Mouse (Mus musculus): Measurements from ENCODE around the gene Kalrn.

The Kalrn gene

DNA sequence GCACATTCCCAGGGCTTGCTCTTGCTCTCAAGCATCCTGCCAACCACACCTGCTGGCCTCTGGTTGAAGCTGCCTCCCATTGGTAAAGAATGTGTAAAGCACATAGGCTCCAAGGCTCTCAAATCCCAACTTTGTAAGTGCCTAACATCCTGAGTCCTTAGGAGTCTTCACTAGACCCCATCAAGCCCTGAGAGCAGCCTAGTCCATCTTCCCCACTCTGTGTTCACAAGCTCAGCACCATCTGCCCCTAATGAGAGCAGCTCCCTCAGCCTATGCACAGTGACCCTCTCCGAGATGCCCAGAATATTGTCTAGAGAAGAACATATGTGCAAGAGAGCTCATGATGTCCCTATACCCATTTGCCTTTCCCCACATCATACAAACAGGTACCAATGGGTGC lies 78.6 kb downstream of the Kalrn start:
- DNase-seq (ENCODE audit: low read depth): no peak

DNA sequence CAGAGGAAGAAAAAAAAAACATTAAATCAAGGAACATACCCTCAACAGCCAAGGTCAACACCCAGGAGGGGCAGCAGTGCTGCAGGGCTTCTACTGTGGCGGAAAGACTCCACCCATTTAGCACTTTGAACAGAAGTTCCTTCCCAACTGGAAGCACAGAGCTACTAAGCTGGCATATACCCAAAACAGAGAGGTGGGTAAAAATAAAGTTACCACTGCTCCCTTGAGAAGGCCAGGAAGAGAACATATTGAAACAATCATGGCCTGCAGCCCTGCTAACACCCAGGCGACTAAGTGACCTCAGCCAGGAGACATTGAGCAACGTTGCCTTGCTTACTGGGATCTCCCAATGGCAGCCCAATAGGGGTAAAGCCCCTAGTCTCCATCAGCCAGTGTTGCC lies 79.4 kb downstream of the Kalrn start:
- DNase-seq (ENCODE audit: low read depth): no peak

DNA sequence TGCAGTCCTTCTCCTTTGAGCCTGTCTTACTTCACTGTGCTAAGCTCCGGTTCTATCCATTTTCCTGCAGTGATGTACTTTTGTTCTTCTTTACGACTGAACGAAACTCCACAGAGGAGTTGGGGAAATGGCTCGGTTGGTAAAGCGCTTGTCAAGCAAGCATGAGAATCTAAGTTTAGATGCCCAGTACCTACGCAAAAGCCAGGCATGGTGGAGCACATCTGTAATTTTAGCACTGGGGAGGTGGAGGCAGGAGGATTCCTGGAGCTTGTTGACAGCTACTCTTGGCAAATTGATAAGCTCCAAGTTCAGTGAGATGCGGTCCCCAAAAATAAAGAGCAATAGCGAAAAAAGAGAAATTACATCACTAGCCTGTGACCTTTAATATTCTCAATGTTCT lies 82.1 kb downstream of the Kalrn start:
- DNase-seq (ENCODE audit: low read depth): no peak

DNA sequence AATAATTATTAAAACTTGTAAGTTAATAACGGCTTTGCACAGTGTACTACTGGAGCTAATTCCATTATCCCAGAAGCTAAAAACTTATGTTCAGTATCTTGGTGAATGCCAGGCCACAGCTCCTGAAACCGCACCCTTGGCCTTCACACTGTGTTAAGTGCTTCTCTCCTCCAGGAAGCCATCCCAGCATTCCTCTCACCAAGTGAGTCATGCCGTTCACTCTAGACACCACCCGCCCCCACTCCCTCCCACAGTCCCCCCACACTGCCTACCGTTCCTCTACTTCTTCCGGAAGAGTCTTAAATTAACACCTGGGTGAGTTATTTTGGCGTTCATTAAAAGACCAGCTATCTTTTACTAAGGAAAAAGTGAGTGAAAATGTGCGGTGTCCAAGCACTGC lies 82.8 kb downstream of the Kalrn start:
- no peak for DNase-seq (ENCODE audit: low read depth)

DNA sequence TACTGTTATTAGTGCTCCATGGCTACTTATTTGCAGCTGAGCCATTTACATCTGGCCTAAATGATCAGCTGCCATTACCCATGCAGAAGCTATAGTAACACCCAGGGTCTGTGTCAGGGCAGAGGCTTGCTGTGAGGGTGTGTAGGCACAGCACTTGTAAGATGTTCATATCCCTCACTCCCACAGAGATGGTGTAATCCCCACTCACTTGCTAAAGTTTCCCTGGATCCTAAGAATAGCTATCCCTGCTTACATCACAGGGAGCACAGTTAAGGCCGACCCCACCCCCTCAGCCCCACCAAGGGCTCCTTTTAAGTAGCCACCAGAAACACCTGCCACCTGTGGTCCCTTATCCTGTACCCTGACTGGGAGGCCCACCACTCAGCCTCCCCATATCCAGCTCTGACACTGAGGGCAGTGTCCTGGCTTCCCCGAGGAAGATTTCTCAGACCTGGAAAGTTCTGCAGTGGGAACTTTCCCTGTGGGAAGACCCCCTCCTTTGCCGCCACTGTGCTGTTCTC lies 83.5 kb downstream of the Kalrn start:
- no peak for DNase-seq (ENCODE audit: low read depth)

DNA sequence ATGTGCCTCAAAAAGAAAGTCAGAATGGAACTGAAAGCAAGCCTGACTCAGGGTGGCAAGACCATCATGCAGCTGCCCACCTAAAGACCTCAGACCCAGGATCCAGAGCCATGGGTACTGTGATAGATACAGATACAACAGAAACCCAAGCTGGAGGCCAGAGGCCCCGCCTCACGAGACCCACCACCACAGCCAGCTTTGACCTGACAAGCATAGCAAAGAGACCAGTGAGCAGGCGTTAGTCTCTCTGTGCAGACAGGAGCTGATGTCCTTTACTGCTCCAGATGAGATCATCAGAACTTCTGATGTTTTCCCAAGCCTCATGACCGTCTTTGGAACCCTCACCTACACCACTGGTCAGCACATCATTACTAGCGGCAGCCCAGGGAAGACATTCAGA lies 85.5 kb downstream of the Kalrn start:
- DNase-seq (ENCODE audit: low read depth): no peak

DNA sequence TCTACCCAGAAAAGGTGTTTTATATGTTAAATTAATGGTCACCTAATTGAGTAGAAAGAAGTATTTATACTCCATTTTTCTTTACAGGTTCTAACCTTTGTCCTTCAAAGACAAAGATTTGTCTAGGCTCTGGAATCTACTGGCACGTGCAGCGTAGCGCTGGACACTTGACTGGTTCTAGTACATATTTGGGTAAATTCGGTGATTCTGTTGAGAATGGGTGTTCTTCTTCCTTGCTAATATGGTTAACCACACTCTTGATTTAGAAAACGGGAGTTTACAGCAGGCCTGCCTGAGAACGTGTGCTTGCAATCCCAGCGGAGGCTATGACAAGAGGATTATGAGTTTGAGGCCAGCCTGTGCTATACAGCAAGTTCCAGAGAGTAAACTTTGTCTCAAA lies 86.1 kb downstream of the Kalrn start:
- DNase-seq (ENCODE audit: low read depth): no peak

DNA sequence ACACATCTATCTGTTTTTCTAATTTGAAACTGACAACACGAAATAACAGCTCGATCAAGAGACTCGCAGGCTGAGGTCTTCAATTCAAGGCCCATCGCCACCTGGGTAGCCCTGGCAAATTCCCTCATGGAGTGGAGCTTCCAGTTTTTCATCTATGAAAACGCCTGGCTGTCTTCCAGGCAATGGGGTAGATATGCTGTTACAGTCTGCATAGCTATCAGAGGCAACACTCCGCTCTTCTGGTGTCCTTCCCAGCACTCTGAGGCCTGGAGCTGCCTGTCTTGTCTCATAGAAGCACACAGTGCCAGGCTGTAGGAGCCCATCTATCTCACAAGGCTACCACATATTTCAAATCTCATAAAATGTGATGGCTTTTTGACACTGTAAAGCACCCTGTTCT lies 87.8 kb downstream of the Kalrn start:
- DNase-seq (ENCODE audit: low read depth): no peak

DNA sequence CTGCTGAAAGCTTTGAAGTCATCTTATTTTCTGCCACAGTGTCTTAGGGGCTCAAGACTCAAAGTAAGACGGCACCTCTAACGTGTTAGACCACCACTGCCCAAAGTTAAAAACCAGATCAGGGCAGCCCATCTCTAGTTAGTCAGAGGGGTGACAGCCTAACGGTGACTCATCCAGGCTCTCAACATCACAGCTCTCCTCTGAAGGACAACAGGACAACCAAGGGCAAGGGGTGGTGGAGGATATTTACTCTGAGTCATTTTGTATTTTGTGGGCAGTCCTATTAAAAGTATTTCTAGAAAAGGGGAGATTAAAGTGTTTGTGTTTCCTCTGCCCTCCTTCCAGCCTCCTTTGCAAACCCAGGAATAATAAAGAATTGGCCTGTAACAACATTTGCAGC lies 88.4 kb downstream of the Kalrn start:
- DNase-seq (ENCODE audit: low read depth): no peak

DNA sequence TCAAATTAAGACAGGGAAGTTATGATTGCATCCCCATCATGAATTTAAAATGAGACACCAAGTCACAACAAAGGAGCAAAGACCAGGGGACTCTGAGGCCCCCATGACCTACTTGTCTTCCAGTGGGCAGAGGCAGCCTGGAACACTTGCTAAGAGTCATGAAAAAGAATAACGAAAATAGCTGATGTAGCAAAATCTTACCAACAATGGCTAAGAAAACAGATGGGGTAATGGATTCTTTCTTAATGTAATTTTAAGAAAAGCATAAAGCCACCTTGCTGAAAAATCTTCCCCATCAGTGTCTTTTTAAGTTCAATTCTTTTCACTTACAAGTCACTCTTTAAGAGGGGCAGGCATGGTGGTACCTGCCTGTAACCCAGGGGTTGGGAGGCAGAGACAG lies 89.1 kb downstream of the Kalrn start:
- no peak for DNase-seq (ENCODE audit: low read depth)

DNA sequence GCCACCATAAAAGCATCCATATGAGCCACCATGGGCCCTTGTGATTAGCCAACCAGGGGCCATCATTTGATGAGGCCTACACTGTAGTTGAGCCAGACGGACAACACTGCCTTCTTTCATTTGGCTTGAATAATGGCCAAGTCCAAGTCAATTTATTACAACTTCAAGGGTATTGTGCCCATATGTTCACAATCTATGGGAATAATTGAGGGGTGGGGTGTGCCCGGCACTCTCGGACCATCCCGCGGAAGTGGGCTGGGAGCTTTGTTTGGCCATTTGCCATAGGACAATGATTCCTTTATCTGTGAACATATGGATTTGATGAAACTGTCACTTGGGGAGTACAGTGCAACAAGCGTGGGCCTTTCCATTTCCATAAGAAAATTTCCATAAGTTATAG lies 89.6 kb downstream of the Kalrn start:
- no peak for DNase-seq (ENCODE audit: low read depth)

DNA sequence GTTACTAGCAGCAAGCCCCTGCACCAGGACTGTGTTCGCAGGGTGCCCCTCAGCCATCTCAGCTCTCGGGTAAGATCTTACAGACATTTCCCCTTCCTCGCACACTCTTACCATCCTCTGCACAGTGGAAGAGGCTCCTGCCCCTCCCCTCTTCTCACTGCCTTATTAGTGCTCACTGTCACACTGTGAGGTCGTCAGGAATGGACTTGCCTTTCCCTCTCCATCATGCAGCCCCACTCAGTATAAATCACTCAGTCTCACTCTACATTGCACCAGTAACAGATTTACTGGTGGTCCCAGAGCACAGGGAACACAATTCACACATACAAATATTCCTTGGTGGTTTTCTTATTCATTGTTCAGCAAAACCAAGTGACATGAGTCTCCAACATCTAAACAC lies 98.6 kb downstream of the Kalrn start:
- no peak for DNase-seq (ENCODE audit: low read depth)

DNA sequence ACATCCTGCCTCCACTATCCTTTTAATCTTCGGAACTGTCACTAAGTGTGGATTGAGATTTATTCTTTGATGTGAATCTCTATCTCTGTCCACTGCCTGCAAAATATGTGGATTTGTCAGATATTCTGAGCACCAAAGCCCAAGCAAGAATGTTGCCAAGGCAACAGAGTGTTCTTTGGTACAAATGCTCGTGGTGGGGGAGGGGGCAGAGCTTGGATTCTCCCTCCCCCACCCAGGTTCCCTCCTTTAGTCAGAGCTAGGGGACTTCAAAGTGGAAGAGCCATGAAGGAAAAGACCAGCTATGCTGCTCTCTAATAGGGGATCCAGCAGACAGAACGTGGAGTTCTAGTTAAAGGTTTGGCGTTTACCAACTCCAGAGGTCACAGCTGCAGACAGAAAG lies 99.4 kb downstream of the Kalrn start:
- DNase-seq (ENCODE audit: low read depth): no peak

DNA sequence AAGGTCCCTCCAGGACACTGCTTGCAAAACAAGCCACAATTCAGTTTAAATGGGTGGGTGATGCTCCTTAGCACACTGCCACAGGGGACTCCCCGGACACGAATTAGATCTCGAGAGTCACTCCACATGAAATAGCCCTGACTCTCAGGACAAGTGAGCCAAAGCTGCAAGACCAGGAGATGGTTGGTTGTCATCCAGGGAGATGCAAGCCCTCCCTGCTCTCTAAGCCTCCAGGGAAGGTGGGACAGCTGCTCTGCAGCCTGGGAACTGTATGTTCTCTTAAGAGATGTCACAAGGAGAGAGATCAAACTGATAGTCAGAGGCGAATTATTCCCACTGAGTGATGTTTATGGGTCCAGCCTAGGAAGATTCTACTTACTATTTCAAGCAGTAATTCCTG lies 101.9 kb downstream of the Kalrn start:
- DNase-seq (ENCODE audit: low read depth): no peak

DNA sequence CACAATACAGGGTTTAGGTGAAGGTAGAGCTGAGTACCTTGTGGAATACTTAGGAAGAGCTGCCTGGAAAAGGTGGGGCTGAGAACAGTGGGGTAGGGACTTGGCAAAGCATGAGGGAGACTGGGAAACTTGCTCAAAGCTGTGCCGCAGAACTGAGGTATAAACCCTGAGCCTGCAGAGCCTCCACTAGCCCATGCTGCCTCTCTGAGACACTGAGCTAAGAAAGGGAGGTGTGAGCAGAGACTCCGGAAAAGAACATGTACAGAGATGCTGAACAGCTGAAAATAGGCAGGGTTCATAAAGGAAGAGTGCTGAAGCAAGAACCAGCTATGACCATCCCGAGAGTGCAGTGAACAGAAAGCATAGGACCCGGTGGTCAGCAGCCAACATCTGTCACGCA lies 103.0 kb downstream of the Kalrn start:
- no peak for DNase-seq (ENCODE audit: low read depth)

DNA sequence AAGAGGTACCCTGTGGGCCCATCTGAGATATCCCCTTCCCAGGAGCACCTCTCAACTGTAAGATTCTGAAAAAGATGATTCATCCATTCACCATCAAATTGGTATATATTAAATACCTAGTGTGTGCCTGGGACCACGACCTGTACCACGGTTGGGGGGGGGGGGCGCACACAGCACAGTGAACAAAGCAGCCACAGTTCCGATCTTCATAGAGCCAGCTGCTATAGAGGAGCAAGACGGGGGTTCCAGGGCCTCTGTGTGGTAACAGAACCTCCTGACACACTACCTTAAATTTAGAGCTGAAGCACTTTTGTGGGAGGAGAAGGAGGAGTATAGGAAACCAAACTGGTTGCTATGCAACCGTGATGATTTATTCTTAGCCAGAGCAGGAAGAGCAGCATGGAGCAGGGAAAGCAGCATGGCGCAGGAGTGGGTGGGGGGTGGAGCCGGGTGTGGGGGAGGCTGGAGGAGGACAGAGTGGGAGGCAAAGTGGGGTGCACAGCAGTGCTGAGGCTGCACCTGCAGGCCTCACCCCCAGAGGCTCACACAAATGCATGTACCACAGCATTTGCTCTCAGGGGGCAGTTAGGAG lies 104.0 kb downstream of the Kalrn start:
- DNase-seq (ENCODE audit: low read depth): no peak

DNA sequence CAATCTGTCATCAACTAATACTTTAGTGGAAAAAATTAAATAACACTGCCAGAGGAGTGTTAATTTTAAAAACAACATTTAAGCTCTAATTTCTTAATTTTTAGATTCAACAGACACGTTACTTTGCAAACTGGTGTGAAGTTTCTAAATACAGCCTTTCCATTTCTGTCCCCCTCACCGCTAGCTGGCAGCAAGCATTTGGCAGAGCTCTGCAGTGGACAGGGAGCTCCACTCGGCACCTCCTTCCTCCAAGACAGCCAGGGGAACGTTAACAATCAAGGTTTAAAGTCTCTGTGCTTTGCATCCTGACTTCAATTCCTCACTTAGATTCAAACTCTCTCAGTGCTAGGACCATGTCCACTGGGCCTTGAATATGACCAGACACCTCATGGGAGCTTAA lies 106.7 kb downstream of the Kalrn start:
- DNase-seq (ENCODE audit: low read depth): no peak

DNA sequence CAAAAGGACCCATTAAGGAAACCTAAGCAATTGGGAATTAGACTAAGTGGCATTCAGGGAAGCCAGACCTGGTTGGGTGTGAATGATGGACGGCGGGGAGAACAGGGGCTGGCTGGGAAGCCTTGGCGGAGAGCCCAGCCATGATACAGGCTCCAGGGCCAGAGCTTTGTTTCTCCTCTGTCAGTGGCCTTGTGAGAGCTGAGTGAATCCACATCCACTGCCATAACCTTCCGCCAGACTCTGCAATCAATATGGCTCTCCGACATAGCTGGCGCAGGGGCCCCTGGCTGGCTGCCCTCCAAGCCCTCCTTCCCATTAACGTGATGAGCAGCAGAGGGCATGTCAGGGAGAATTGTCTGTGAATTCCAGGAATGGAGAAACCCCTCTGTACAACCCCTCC lies 117.0 kb downstream of the Kalrn start:
- no peak for DNase-seq (ENCODE audit: low read depth)

DNA sequence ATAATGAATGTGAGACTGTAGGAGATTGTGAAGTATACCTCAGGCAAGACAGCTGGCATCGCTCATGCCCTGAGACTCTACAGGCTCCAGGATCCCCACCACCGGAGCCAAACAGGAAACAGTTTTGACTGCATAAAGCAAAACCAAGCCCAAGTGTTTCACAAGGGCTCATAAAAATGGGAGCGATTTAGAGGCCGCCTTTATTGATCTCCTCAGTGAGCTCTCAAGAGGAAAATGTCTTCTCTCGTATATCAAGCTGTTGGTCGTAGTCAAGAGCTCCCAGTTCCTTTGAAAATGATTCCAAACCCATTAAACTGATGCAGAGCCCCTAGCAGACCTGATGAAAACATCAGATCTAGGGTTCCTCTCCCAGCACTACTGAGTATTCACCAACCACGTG lies 127.7 kb downstream of the Kalrn start:
- no peak for DNase-seq (ENCODE audit: low read depth)

DNA sequence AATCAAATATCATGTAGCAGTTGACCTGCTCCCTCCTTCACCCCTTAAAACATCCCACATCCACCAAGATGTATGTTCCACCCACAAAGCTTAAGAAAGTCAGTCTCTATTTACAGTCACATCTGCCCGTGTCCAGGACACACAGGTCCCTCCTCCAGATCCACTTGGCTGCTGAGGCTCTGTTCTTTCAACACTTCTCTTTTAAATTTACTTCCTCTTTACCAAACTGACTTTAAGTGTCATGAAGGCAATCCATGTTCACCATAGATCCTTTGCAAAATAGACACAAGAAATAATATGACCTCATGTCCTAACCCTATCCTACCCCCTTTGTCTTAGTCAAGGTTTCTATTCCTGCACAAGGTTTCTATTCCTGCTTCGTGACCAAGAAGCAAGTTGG lies 131.6 kb downstream of the Kalrn start:
- DNase-seq (ENCODE audit: low read depth): no peak

DNA sequence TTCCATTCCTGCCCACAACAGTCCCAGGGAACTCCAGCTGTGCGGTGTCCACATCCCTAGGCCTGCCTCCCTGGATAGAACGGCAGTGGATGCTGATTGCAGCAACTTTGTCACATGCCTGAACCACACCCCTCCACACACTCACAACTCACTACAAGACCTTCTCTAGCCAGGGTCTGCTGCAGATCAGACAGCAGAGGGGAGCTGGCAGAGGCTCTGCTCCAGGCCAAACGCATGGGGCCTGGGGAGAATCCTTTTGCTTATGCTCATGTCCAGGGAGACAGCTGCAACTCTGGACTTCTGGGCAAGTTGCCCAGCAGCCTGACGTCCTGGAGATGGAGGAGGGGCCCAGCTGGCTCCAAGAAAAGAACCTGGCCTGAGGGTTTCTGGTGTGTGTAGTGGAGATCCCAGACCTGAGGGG lies 132.3 kb downstream of the Kalrn start:
- no peak for DNase-seq (ENCODE audit: low read depth)

DNA sequence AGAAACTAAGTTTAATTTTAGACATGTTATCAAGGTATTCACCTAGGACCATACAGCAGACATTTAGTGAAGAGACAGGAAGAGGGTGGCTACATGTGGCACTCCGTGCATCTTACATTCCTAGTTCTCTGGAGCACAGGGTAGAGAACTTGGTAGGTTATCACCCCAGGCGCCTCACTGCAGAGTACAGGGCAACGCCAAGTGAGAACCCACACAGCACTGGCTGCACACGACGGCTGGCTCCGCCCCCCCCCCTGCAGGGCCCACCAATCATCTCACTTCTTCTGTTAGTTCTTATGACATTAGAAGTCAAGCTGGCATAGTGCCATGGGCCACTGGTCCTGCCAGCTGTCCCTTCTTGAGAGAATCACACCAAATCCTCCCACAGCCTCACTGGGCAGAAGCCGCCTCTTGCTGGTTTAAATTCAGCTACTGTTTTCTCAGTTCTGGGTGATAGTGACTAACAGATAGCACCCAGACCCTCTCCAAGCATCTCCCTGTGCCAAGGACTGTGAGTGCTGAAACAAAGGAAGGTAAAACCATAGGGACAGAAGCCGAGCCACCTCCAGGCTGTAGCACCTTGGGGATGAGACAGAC lies 133.2 kb downstream of the Kalrn start:
- no peak for DNase-seq (ENCODE audit: low read depth)

DNA sequence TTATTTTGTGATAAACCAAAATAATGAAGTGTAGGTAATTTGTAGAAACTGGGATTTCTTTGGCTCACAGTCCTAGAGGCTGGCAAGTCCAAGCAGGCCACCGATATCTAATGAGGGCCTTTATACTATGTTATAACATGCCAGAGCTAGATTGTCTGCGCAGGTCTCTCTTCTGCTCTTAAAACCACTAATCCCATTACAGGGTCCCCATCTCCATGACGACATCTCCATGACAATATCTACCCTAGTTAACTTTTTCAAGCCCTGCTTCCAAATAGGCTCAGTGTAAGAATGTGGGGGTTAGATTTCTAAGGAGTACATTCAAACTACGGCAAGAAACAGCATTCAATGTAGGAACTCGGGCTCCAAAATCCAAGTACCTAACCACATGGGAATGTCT lies 143.2 kb downstream of the Kalrn start:
- DNase-seq (ENCODE audit: low read depth): no peak

DNA sequence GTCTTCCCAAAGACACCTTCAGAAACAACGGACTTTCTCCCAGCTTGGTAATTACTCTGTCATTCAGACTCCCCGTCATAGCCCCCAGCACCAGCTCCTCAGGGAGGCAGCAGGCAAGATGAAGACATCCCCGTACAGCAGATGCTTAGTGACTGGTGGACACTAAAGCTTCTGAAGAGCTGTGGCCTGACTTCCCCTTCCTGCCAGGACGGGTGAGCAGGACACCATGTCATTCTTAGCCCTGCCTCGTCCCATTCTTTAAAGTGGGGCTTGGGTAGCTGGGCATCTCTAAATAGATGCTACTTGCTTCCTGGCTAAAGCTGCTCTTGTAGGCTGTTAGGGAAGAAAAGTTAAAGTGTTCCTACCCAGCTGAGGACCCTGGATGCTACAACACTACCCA lies 145.7 kb downstream of the Kalrn start:
- no peak for DNase-seq (ENCODE audit: low read depth)

All from naive thymus-derived CD4-positive, alpha-beta T cell, adult 2 months (primary cell).